Mouse (Mus musculus) frontal cortex, postnatal 10 days (tissue): ENCODE measurements around the gene Pten.
"Not testable (repeated sequence)": the region's sequence is repeated elsewhere in the genome, so short reads cannot be mapped to it uniquely, and the experiment has no call there.

ENCODE experiments used
- DNase-seq, 2 experiments: peaks; one replicate each; pipeline ENCODE4 v3.0.0; 2022; ENCODE audit warnings: low spot score in 2 of 2, mixed read lengths in 1 of 2

Pten gene

DNA sequence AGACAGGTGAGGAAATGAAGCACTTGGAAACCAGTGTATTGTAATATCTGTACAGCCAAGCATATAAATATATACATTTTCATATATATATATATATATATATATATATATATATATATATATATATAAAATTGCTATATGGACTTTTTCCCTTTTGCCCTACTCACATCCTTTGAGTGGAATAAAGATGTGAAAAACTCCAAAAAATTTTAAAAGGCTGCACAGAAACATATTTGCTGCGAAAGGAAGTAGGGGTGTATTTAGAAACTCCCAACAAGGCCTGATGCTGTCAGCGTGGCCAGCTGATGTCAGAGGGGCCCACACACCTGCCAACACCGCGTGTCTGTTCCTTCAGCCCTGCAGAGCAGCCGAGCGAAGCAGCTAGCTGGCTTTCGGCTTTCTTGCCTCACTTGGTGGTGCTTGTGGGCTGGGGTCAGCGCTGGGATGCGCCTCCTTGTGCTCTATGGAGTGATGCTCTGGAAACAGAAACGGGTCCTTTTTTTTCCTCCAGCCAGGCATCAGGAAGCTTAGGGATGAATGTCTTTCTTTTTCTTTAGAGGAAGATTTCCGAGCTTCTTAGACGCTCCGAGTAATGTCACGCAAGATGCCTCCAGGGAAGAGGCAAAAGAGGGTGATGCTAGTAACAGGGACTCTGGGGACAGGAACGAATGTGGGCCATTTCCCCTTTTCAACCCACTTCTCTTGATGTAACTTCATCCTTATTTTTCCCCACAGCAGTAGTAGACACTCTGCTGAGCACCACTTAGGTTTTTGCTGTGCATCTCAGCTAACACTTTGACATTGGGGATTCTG lies 2.9 kb upstream of the Pten start:
- DNase-seq = no peak

DNA sequence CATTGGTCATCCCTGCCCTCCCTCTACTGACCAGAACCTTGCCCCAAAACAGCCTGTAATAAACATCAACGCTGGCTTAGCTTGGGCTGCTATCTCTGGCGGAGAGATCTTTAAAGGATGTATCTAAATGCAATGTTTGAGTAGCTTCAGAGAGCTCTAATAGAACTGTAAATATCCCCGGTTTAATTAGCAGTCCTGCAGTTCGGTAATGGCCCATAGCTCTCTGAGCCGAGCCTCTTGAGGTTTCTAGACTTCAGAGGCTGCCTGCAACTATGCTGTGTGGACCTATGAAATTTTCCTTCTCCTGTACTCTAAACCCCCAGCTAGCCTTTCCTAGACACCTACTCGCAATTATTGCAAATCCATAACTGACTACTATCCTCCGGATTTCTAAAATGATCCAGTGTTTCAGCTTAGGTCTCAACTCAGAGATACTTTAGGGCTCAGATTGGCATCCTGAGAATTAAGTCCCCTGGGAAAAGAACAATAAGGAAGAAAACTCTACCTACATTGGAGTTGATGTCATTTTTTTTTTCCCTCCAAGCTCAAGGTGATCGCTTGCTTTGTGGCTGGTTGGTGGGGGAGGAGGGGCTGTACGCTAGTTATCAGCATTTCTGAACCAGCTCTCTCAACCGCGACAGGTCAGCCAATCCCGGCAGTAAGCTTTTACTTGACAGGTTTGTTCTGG lies 2.0 kb upstream of the Pten start:
- DNase-seq = no peak

DNA sequence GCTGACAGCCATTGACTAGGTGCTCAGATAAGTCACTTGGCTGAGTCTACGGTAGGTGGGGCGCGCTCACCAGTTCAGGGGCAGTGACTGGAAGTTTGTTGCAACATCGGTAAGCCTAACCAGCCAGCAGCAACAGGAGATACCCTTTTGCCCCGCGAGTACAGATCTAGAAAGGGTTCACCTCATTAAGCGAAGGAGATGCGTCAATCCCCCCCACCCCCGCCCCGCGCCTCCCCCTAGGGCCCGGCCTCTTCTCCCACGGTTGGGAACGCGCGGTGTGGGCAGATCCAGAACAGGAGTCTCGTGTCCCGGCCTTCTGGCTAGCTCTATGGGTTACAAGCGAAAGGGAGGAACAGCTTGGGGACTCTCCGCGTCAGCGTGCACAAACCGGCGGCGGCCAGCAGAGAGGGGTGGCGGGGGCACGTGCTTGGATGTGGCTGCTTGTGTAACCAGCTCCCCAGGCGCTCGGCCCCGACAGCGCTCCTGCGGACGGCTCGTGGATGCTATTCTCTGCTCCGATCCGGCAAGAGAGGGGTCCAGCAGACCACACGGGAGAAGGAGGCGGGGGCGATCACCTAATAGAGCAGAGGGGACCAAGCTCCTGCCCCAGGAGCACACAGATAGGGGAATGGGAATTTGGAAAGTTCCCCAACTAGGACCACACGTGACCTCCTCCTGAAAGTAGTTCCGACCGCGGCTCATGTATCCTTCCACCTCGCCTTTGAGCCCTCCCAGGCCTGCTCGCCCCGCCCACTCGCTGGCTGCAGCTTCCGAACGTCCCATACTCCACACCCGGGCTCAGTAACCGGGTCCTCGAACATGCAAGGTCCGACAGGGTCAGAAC lies 1.3 kb upstream of the Pten start:
- peak; percentile 94 to 96 for DNase-seq

DNA sequence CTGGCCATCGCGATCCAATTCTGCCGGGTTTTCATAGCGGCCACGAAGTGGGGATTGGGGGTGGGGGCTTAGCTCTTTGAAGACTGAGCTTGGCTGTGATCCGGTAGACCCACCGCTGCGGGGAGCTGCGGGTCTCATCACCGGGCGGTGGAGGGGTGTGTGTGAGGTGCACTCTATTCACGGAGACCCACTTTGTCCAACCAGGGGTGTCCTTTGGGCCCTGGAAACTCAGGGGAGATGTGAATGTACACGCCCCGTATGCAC lies 729 bp upstream of the Pten start:
- no peak for DNase-seq

DNA sequence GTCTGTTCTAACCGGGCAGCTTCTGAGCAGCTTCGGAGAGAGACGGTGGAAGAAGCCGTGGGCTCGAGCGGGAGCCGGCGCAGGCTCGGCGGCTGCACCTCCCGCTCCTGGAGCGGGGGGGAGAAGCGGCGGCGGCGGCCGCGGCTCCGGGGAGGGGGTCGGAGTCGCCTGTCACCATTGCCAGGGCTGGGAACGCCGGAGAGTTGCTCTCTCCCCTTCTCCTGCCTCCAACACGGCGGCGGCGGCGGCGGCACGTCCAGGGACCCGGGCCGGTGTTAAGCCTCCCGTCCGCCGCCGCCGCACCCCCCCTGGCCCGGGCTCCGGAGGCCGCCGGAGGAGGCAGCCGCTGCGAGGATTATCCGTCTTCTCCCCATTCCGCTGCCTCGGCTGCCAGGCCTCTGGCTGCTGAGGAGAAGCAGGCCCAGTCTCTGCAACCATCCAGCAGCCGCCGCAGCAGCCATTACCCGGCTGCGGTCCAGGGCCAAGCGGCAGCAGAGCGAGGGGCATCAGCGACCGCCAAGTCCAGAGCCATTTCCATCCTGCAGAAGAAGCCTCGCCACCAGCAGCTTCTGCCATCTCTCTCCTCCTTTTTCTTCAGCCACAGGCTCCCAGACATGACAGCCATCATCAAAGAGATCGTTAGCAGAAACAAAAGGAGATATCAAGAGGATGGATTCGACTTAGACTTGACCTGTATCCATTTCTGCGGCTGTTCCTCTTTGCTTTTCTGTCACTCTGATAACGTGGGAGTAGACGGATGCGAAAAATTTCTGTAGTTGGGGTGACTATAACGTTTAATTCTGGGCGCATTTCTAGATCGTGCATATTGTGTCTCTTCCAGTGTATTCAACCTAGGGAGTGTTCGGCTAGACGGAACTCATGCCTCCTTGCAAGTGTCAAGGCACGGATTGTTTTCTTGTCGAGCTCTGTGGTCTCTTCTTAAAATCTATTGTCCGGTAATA lies 815 bp downstream of the Pten start:
- DNase-seq = peak; percentile 29 to 55

DNA sequence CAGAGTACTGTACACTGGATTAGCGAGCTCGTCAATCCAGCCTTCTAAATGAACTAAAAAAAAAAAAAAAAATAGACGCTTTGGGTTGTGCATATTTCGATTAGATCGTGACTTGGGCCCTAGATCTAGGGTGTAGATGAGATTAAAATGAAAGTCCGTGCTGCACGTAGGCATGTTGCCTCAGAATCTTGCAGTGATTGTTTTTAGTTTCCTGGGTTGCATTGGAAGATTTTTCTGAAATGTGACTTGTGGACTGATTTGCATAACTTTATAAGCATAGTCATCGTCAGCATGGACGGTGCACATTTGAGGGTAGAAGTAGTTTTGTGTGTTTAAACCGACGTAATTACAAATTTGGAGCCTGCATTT lies 1.5 kb downstream of the Pten start:
- no peak for DNase-seq

DNA sequence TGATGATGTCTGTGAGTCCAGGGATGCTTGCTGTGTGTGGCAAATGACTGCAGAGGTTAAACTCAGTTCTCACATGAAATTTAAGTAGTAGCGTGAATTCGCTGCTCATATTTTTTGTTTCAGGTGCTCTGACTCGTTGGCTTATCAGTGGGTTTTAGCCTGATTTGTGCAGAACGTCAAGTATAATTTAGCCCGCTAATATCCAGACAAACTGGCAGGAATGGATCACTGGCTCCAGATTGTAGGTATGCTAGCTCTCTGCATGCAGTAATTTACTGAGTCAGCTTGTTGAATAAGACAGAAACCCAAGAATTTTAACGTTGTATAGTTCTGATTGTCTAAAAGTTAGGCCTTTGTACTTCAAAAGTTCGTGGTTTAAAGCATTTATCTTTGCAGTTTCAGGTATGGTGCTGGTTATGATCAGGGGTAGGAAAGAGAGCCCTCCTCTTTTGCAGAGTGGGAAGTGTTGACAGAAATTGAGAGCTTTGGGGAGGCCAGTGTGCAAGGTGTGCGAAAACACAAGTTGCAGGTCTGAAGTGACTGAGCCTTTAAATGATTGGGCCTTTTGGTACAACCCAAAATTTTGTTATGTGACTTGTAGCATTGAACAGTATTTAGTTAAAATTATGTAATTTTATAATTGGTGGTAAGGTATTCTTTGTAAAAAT lies 2.2 kb downstream of the Pten start:
- DNase-seq = no peak

GRCm38 (mm10) chr19:32760499-32760898 lies 3.2 kb downstream of the Pten start:
- no peak for DNase-seq

DNA sequence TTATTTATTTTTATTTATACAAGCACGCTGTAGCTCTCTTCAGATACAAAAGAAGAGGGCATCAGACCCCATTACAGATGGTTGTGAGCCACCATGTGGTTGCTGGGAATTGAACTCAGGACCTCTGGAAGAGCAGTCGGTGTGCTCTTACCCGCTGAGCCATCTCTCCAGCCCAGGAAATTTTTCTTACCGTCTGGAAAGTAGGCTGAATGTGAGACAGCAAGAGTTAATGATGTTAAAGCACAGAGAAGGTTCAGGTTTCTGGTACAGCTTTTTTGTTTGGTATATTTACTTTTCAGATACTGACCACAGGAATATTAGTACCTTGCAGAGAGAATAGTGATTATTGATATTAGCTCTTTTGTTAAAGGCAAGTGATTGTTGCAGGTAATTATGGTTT lies 3.9 kb downstream of the Pten start:
- no peak for DNase-seq

DNA sequence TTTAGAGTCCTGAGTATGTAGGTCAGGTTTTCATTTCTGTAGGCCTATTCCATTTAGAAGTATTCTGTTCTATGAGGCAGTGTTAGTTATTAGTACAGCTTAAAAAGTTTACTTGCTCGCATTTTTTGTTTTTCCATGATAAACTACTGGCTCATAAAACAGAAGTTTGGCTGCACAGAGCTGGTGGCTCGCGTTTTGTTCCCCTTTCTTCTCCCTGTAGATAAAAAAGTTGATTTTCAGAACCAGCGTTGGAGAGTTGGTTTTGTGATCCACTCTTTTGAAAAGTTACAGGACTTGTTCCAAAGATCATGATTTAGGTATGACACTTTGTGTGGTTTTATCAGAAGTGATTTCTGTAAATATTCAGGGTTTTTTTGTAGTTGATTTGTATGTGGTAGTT lies 5.2 kb downstream of the Pten start:
- no peak for DNase-seq

DNA sequence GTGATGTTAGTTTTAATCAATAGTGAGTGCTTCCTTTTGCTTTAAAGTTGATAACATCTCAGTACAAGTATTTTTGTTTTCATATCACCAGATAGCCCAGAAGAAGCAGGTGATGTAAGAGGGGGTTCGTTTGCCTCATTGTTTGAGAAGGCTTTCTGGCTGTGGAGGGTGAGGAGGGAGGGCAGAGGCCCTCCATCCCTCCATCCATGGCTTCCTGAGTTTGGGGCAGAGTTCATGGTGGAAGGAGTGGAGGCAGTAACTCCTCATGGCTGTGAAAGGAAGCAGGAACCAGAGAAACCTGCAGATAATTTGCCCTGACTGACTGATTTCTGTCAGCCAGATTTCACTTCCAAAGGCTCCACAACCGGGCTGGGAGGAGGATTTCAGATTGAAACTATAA lies 21.1 kb downstream of the Pten start:
- DNase-seq = no peak

GRCm38 (mm10) chr19:32779131-32779530 lies 21.8 kb downstream of the Pten start:
- DNase-seq = no peak

- no peak for DNase-seq
These were observed 24.2 kb downstream of the Pten start for GRCm38 (mm10) chr19:32781305-32782071.

DNA sequence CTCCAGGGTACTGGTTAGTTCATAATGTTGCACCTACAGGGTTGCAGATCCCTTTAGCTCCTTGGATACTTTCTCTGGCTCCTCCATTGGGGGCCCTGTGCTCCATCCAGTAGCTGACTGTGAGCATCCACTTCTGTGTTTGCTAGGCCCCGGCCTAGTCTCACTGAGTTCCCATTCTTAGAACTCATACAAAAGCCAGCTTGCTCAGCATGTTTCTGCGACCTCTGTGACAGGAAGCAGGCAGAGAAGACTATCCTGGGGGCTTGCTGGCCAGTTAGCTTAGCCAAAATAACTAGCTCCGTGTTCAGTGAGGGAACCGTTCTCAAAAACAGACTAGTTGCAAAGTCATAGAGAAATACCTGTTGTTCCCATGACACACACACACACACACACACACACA lies 30.1 kb downstream of the Pten start:
- peak; percentile 17 to 18 for DNase-seq

GRCm38 (mm10) chr19:32788016-32788415 lies 30.7 kb downstream of the Pten start:
- not testable (repeated sequence) for DNase-seq

DNA sequence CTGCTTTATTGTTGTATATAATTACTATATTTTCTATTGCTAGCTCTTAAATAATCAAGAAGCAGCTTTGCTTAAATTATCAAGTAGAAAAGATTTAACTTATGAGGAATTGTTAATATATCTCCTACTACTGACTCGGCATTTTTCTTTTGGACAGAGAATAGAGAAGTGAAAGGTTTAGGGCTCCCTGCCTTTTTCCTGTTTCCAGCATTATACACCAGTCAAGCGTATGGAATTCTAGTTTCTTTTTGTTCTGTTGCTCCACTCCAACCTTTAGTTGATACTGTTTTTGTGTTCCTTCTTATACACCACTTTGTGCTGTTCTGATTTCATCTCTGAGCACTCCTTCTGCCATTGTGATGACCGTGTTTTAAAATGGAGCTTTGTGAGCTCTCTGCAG lies 32.2 kb downstream of the Pten start:
- DNase-seq = no peak

GRCm38 (mm10) chr19:32792610-32793009 lies 35.3 kb downstream of the Pten start:
- peak; percentile 14 to 47 for DNase-seq

- DNase-seq = no peak
These were observed 36.6 kb downstream of the Pten start for GRCm38 (mm10) chr19:32793901-32794300.

DNA sequence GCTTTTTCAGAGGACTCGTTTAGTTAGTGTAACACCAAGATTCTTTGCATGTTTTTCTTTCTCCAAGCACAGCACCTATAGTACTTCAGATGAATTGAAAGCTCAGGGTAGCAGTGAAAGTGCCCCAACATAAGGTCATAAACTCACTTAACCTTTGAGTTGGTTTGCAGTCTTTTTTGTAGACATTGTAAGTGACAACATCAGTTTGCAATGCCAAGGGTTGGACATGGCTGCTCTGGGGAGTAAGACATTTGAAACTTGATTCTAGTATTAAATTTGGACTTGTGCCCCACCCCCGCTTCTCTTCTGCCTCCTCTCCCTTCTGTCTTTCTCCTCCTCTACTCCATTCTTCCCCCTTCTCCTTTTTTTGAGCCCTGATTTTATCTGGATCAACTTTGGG lies 43.3 kb downstream of the Pten start:
- no peak for DNase-seq

- no peak for DNase-seq
These were observed 47.4 kb downstream of the Pten start for GRCm38 (mm10) chr19:32804703-32805102.
